Comparison of ENCODE assay signal across 7 mouse cellular contexts in the genomic region with DNA sequence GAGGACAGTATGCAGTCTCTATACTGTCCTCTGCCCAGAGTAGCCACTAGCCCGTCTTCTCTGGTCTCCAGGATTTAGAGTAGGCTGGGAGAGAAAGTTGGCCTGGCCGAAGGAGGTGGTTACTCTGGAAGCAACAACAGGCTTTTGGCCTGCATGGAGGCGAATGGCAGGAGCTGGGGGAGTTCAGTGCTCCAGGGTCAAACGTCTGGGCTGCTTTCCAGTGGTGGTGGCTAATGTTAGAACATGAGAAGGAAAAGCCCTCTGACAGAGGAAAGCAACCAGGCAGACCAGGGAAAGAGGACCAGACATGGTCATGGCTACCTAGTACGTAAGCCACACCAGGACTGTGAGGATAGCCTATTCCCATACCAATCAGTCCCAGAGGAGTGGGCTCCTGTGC. TPM values are rescaled to one million over a fixed set of nuclear protein-coding genes. Genes with fewer than 3 reads are reported as not detected.
A peak's percentile ranks its signal among the peaks of the same experiment; 100 is the strongest.
DNase-seq lines count a peak whose midpoint lies in the region; ATAC-seq and TF ChIP-seq lines count a peak whose summit lies in the region.

No protein-coding gene starts in this region.

- H3K4me1 ChIP-seq in heart, embryonic 15.5 days (replicated peaks) = peaks cover 45% of the 10 kb centered on the region
- peaks cover 98% of the 10 kb centered on the region for H3K4me1 ChIP-seq in liver, embryonic 12.5 days
- H3K4me1 ChIP-seq in forebrain, postnatal 0 days (ENCODE audit: insufficient read depth) = no peaks in the 10 kb centered on the region

- peak; percentile 49 for DNase-seq in NIH3T3 (ENCODE audit: low read depth)
- DNase-seq in adrenal gland, adult (ENCODE audit: inconsistent age in 2 of 2, low spot score in 1 of 2) = peak; percentile 83 to 93
- no peak for DNase-seq in yolk sac, embryonic 10.5 days (ENCODE audit: low spot score)
- DNase-seq in retina, postnatal 1 day = no peak
- DNase-seq in forebrain, postnatal 0 days = no peak

- TF ChIP-seq CTCF in forebrain, postnatal 0 days (IDR thresholded peaks at IDR 0.05; ENCODE audit: low read depth) = no peak

- 55% methylated on average over 5 of the region's 5 CpGs for WGBS in heart, embryonic 15.5 days
- WGBS in liver, embryonic 12.5 days (ENCODE audit: insufficient replicate concordance) = 79% methylated on average over 5 of the region's 5 CpGs
- WGBS in forebrain, postnatal 0 days = 89% methylated on average over 5 of the region's 5 CpGs

- H3K36me3 ChIP-seq in heart, embryonic 15.5 days = peaks cover 14% of the 10 kb centered on the region; the same call in 1 of the 2 replicates
- peaks cover 62% of the 10 kb centered on the region for H3K36me3 ChIP-seq in liver, embryonic 12.5 days
- H3K36me3 ChIP-seq in forebrain, postnatal 0 days (ENCODE audit: insufficient read depth) = peaks cover 18% of the 10 kb centered on the region; the same call in 1 of the 2 replicates

- H3K4me3 ChIP-seq in heart, embryonic 15.5 days = no peak overlapping the region
- H3K4me3 ChIP-seq in liver, embryonic 12.5 days = peak overlapping the region; percentile 64
- no peak overlapping the region for H3K4me3 ChIP-seq in forebrain, postnatal 0 days (ENCODE audit: low read depth, low read length)

- H3K4me2 ChIP-seq in heart, embryonic 15.5 days = no peak overlapping the region
- peak overlapping the region; percentile 77 for H3K4me2 ChIP-seq in liver, embryonic 12.5 days
- H3K4me2 ChIP-seq in forebrain, postnatal 0 days (ENCODE audit: low read depth) = no peak overlapping the region

- H3K27ac ChIP-seq in heart, embryonic 15.5 days = peak overlapping the region; percentile 41
- peak overlapping the region; percentile 96 for H3K27ac ChIP-seq in liver, embryonic 12.5 days
- H3K27ac ChIP-seq in forebrain, postnatal 0 days (ENCODE audit: low read depth, low read length) = no peak overlapping the region

- H3K9ac ChIP-seq in heart, embryonic 15.5 days = no peak overlapping the region
- peak overlapping the region; percentile 86 for H3K9ac ChIP-seq in liver, embryonic 12.5 days
- H3K9ac ChIP-seq in forebrain, postnatal 0 days = no peak overlapping the region

- H3K27me3 ChIP-seq in heart, embryonic 15.5 days = no peaks in the 10 kb centered on the region
- no peaks in the 10 kb centered on the region for H3K27me3 ChIP-seq in liver, embryonic 12.5 days (replicated peaks)
- H3K27me3 ChIP-seq in forebrain, postnatal 0 days (ENCODE audit: insufficient read depth, low read length) = no peaks in the 10 kb centered on the region

- H3K9me3 ChIP-seq in heart, embryonic 15.5 days (replicated peaks) = no peaks in the 10 kb centered on the region
- no peaks in the 10 kb centered on the region for H3K9me3 ChIP-seq in liver, embryonic 12.5 days (replicated peaks)
- H3K9me3 ChIP-seq in forebrain, postnatal 0 days (ENCODE audit: low read length) = no peaks in the 10 kb centered on the region

- ATAC-seq in heart, embryonic 15.5 days (replicated peaks; ENCODE audit: insufficient number of reproducible peaks, insufficient read depth, low FRiP score, low read depth) = no peak
- ATAC-seq in liver, embryonic 12.5 days = no peak
- ATAC-seq in forebrain, postnatal 0 days = no peak

RNA-seq across cellular contexts. Expression of gene Fam53b, which starts 38.4 kb away (rescaled TPM):
- polyA plus RNA-seq in heart, embryonic 15.5 days (2015; fragmentation: Nextera tagmentation; extraction: Ambion mirVana) = 14.9 and 19.0 TPM in 2 replicates
- polyA plus RNA-seq in liver, embryonic 12.5 days (2016; fragmentation: Nextera tagmentation; extraction: Ambion mirVana) = 27.2 and 28.8 TPM in 2 replicates
- 5.6 and 15.4 TPM in 2 replicates for total RNA-seq in forebrain, postnatal 0 days (2014; rRNA removed)
- 5.6 and 5.8 TPM in 2 replicates for polyA plus RNA-seq in forebrain, postnatal 0 days (2015; fragmentation: Nextera tagmentation; extraction: Ambion mirVana)

Comparison
In these comparisons a context has a peak if more than half of its experiments do, and no peak if none do; other contexts are left out.
1. DNase-seq: peak in NIH3T3 (single experiment) and adrenal gland, adult (2 of 2); none in yolk sac, embryonic 10.5 days (single experiment), retina, postnatal 1 day (single experiment) and forebrain, postnatal 0 days (single experiment).